Mouse (Mus musculus) cerebellum, adult 11 months (tissue): ENCODE measurements around the gene Rpa1.

ENCODE experiments used
- DNase-seq: peaks from one replicate; pipeline ENCODE4 v3.0.0; 2022

Rpa1 gene

DNA sequence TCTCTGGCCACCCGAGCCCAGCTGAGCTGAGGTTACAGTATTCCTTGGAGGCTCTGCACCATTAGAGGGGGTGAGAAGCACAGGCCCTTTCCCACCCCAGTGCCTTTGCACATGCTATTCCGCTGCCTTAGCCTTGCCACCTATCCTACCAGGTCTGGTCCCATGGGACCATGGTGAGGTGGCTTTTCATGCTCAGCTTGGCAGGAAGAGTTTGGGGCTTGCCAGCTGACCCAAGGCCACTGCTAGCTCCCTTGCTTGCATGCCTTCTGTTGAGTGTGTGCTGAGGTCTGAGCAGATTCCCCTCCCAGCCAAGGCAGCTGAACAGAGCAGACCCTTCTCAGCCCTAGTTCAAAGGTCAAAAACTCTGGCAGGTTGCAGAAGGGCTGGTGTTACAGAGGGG, 87.1 kb downstream of the Rpa1 start:
- DNase-seq: no peak

DNA sequence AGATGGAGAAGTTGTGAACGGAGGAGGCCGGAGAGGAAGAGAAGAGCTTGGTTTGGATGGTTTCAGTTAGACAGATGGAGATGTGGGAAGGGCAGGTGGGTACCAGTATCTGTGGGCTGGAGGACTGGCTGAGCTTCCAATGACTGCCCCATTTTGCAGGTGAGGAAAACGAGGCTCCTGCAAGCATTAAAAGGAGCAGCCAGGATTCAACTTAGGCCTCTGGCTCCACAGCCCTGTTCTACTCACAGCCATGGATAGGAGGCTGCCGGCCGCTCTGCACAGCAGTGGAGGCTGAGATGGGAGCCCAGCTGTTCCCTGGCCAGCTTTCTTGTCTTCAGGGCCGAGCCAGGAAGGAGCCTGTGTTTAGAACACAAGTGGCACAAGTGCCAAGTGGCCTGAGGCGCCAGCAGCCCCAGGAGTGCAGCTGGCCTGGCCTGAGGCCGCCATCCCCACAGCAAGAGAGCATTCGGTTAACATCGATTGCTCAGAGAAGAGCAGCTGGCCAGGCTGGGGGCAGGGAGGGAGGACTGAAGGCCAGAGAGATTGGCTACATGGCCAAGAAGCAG, 88.0 kb downstream of the Rpa1 start:
- DNase-seq: no peak

DNA sequence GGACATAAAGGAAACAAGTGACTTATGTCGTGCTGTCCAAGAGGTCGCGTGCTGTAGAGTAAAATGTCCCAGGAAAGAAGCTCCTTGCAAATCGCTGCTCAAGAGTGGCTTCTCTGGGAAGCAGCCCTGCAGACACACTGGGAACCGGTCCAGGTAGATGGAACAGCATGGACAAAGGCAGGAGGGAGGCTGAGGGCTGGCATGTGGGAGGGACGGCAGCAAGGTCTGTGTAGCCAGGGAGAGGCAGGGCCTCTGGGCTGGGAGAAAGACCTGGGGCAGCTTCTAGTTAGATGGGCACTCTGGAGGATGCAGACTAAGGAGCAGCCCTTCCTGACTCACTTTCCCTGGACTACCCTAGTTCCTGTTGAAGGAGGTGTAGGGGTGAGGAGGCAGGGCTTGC, 88.7 kb downstream of the Rpa1 start:
- DNase-seq: peak; percentile 79

DNA sequence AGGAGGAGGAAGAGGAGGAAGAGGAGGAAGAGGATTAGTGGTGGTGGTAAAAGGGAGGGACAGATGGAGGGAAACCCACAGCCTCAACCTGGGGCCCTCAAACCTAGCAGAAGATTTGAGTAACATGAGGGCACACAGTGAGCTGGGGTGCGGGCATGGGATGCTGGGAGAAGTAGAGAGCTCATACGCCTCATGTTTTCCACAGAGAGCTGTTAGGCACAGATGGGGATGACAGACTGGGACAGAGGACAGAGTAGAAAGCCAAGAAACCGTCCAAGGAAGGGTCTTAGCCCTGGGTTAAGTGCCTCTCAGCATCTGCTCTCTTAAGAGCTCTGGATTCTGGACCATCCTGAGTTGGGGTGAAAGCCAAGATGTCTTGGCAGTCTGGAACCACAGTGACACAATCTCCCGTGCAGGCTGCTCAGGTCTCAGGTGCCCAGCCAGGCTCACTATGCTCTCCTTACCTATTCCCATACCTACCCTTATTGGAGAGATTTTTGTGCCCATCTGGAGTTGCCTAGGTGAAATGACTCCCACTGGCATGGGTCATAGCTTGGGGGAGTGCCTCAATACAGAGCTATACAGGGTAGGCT, 91.0 kb downstream of the Rpa1 start:
- DNase-seq: no peak

DNA sequence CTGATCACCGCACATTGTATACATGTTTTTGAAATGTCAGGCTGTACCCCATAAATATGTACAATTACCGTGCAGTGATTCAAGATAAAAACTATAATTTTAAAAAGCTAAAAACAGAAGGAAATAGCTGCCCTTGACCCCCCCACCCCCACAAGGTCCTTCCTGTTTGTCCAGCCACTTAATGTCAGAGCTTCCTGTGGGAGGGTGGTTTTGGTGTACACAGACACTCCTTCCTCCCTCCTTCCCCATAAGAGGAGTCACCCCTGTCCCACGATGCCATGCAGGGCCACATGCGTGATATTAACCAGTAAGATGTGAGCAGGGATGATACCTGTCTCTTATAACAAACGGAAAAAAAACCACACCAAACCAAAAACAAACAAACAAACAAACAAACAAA, 92.8 kb downstream of the Rpa1 start:
- no peak for DNase-seq

DNA sequence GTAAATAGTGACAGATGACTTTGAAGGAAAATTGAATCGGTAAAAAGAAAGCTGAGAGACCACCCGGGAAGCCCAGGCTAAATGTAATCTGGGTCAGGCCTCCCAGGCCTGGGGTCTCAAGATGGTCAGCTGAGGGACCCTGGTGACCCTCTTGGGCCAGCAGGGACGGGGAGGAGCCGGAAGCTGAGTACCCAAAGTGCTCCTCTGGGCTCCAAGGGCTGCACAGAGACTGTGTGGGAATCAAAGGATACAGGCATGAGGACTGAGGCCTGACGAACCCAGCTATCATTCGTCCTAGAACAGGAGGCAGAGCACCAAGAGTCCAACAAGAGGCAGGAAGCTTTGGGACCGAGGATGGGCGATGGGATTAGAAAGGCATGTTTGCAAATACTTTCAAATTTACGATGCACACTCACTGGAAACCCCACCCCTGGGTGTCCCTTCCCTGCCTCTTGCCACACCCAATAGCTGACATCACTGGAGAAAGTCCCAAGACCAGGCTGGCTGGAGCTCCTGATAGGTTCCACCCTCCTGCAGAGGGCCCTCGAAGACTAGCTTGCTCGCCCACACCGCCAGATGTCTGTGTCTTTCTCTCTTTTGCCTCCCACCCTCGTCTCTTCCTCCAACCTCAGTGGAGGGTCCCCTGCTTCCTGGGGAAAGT, 93.7 kb downstream of the Rpa1 start:
- DNase-seq: no peak

DNA sequence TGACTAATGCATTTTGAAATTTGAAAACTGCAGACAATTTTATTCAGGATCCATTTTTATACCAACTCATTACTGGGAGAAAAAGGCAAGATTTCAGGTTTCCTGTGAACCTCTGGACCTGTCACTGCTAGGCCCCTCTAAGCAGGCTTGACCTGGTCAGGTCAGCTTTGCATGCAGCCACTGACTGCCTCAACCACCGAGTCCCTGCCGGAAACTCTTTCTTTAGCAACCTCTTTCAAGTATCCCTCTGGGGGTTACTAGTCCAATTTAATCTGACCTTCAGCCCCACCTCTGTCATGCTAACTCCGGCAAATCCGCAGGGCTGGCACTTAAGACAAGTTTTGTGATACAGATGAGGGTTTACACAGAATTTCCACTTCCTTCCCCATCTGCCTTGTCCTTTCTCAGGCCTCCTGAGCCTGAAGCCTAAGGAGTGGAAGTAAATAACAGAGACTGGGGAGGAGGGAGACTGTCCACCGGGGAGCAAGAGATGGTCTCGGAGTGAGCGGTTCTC, 96.5 kb downstream of the Rpa1 start:
- DNase-seq: no peak

DNA sequence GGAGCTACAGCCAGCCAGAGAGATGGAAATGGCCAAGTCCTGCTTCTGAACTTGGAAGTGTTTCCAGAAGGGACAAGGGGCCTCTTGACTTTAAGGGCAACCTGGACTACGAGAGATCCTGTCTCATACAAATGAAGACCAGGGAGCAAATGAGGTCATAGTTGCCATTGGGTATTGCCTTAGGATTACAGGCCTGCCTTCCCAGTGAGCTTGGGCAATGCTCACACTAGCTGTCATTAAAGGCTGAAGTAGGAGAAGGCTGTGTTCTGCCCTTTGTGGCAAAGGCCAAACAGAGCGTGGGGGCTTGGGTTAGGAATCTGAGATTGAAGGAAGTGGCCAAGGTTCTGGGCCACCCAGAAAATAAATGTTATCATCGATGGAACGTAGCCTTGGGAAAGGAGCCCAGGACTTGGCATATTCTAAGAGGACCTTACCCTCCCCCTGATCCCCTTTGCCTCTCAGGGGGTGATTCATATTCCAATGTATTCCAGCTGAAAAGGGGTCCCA, 97.1 kb downstream of the Rpa1 start:
- no peak for DNase-seq

DNA sequence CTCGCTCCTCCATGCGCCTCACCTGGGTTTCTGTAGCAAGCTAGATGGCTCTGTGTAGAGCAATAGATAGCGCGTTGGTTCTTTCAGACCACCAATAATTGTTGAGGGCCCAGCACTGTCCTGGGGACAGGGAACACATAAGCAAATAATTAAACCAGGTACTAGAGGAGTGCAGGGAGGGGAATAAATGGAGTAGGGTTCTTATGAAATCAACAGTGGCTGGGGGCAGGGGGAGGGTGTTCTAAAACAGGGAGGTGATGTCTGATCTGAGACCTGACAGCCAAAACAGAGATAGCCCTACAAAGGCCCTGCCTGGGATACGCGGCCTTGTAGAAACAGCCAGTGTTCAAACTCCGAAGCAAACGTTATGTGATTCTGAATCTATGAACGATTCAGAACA, 98.5 kb downstream of the Rpa1 start:
- no peak for DNase-seq
